Mouse (Mus musculus) neutrophil, adult 5-6 weeks (primary cell): ENCODE results near the gene Ptms. TPM values are rescaled to one million over a fixed set of nuclear protein-coding genes. Genes with fewer than 3 reads are reported as not detected.

Experiments used
- ATAC-seq: fragments of 151-379, 151-347 bp; 2 replicates; pipeline ENCODE4 v1.8.0; 2017; ENCODE audit warnings: mild to moderate bottlenecking, moderate TSS enrichment; ENCODE audit not compliant: insufficient number of reproducible peaks, poor library complexity, low FRiP score, severe bottlenecking; ENCODE audit errors: extremely low read depth
- total RNA-seq: library from RNA; stranded (forward); fragments of 200-1000 nt; gene quantifications from 2 replicates; pipeline ENCODE4 v1.2.3, GENCODE M21; 2017

Gene Ptms
- 94.0 and 109 TPM in 2 replicates for total RNA-seq

GRCm38 (mm10) chr6:124919695-124920317 is at the start of gene Ptms:
TSS of gene Ptms (minus strand) at chr6:124920103.
- ATAC-seq, result peak; percentile 61

GRCm38 (mm10) chr6:124967766-124968165 is 47.9 kb upstream of the Ptms start:
- ATAC-seq, result peak; percentile 25; the same call in 1 of the 2 replicates

- ATAC-seq, result no peak
Measured at GRCm38 (mm10) chr6:124966466-124967118, 46.7 kb upstream of the Ptms start.

GRCm38 (mm10) chr6:124965747-124966146 is 45.8 kb upstream of the Ptms start:
- ATAC-seq, result no peak

GRCm38 (mm10) chr6:124965088-124965719 is 45.3 kb upstream of the Ptms start, which contains the start of gene Cops7a:
TSS of gene Cops7a (minus strand) at chr6:124965538.
- ATAC-seq, result peak; percentile 93

GRCm38 (mm10) chr6:124964638-124965037 is 44.7 kb upstream of the Ptms start:
- no peak for ATAC-seq

GRCm38 (mm10) chr6:124961021-124961420 is 41.1 kb upstream of the Ptms start:
- ATAC-seq, result no peak

GRCm38 (mm10) chr6:124959960-124960359 is 40.1 kb upstream of the Ptms start:
- no peak for ATAC-seq

- no peak for ATAC-seq
Measured at GRCm38 (mm10) chr6:124958127-124958526, 38.2 kb upstream of the Ptms start.

- ATAC-seq, result no peak
Measured at GRCm38 (mm10) chr6:124955212-124955611, 35.3 kb upstream of the Ptms start.

- no peak for ATAC-seq
Measured at GRCm38 (mm10) chr6:124953991-124954715, 34.2 kb upstream of the Ptms start.

- ATAC-seq, result no peak
Measured at GRCm38 (mm10) chr6:124943526-124943925, 23.6 kb upstream of the Ptms start.

GRCm38 (mm10) chr6:124941679-124942078 is 21.8 kb upstream of the Ptms start:
- ATAC-seq, result no peak

- ATAC-seq, result no peak
Measured at GRCm38 (mm10) chr6:124938554-124938953, 18.7 kb upstream of the Ptms start.

- no peak for ATAC-seq
Measured at GRCm38 (mm10) chr6:124937493-124937892, 17.6 kb upstream of the Ptms start.

- ATAC-seq, result no peak
Measured at GRCm38 (mm10) chr6:124936681-124937080, 16.8 kb upstream of the Ptms start.

GRCm38 (mm10) chr6:124934670-124935069 is 14.8 kb upstream of the Ptms start:
- no peak for ATAC-seq

GRCm38 (mm10) chr6:124933127-124933526 is 13.2 kb upstream of the Ptms start:
- no peak for ATAC-seq

GRCm38 (mm10) chr6:124932314-124932695 is 12.4 kb upstream of the Ptms start:
- no peak for ATAC-seq
